Mouse (Mus musculus): ENCODE results near the gene Mettl23.

The Mettl23 gene

GRCm38 (mm10) chr11:116843261-116844233 lies at the start of gene Mettl23, which contains the start of gene Jmjd6:
TSS of gene Mettl23 (plus strand) at chr11:116843278.
TSS of gene Jmjd6 (minus strand) at chr11:116843449.
- peak; percentile 89 to 95 for DNase-seq

GRCm38 (mm10) chr11:116799364-116799763 lies 43.7 kb upstream of the Mettl23 start:
- DNase-seq = no peak

GRCm38 (mm10) chr11:116801106-116801505 lies 42.0 kb upstream of the Mettl23 start:
- DNase-seq = no peak

- DNase-seq = no peak
These were observed 40.4 kb upstream of the Mettl23 start for GRCm38 (mm10) chr11:116802709-116803108.

- DNase-seq = no peak
These were observed 36.7 kb upstream of the Mettl23 start for GRCm38 (mm10) chr11:116806136-116807071.

- DNase-seq = no peak
These were observed 36.0 kb upstream of the Mettl23 start for GRCm38 (mm10) chr11:116807116-116807515.

- DNase-seq = no peak
These were observed 35.6 kb upstream of the Mettl23 start for GRCm38 (mm10) chr11:116807526-116807925.

GRCm38 (mm10) chr11:116807938-116808606 lies 35.0 kb upstream of the Mettl23 start:
- peak; percentile 52 to 76 for DNase-seq

GRCm38 (mm10) chr11:116808811-116809395 lies 34.2 kb upstream of the Mettl23 start:
- no peak for DNase-seq

- no peak for DNase-seq
These were observed 33.6 kb upstream of the Mettl23 start for GRCm38 (mm10) chr11:116809520-116809919.

GRCm38 (mm10) chr11:116810528-116810927 lies 32.5 kb upstream of the Mettl23 start:
- no peak for DNase-seq

- peak in 1 of 2 experiments; percentile 31 for DNase-seq
These were observed 31.8 kb upstream of the Mettl23 start for GRCm38 (mm10) chr11:116810983-116811901.

- no peak for DNase-seq
These were observed 30.1 kb upstream of the Mettl23 start for GRCm38 (mm10) chr11:116812793-116813529.

GRCm38 (mm10) chr11:116813610-116814009 lies 29.5 kb upstream of the Mettl23 start:
- DNase-seq = no peak

- DNase-seq = peak; percentile 29 to 46
These were observed 28.8 kb upstream of the Mettl23 start for GRCm38 (mm10) chr11:116814076-116814883.

- DNase-seq = no peak
These were observed 28.1 kb upstream of the Mettl23 start for GRCm38 (mm10) chr11:116814884-116815415.

- no peak for DNase-seq
These were observed 26.3 kb upstream of the Mettl23 start for GRCm38 (mm10) chr11:116816769-116817168.

- DNase-seq = no peak
These were observed 25.5 kb upstream of the Mettl23 start for GRCm38 (mm10) chr11:116817567-116817966.

GRCm38 (mm10) chr11:116818722-116819121 lies 24.4 kb upstream of the Mettl23 start:
- no peak for DNase-seq
